Mouse (Mus musculus) myocyte (in vitro differentiated cells): ENCODE measurements at regions not wholly inside any gene's neighbourhood (a gene's known extent, or its start where the extent isn't known, plus 50 kb on each side); places are given as distances from the start of the nearest gene placed in this dataset.

Source experiments
- CEBPB ChIP-seq: IDR thresholded peaks from 2 replicates; pipeline ENCODE4 v1.6.1; 2011; ENCODE audit warnings: mild to moderate bottlenecking, moderate library complexity; ENCODE audit not compliant: poor library complexity, insufficient read depth, severe bottlenecking
- E2F4 ChIP-seq: IDR thresholded peaks from one replicate; pipeline ENCODE4 v1.6.1; 2011; ENCODE audit warnings: mild to moderate bottlenecking, control low read depth, moderate library complexity; ENCODE audit not compliant: insufficient read depth
- MAX ChIP-seq: IDR thresholded peaks from one replicate; pipeline ENCODE4 v1.6.1; 2011; ENCODE audit warnings: low read depth, mild to moderate bottlenecking, control low read depth
- MYOD1 ChIP-seq, 3 experiments: IDR thresholded peaks; one replicate each; pipeline ENCODE4 v1.6.1; 2011; ENCODE audit warnings: control low read depth in 2 of 3, low read depth in 2 of 3, mild to moderate bottlenecking in 2 of 3, moderate library complexity in 1 of 3; ENCODE audit not compliant: insufficient read length in 2 of 3, control insufficient read depth in 1 of 3
- MYOG ChIP-seq, 3 experiments: IDR thresholded peaks; one replicate each; pipeline ENCODE4 v1.6.1; 2011; ENCODE audit warnings: control low read depth in 2 of 3, low read depth in 2 of 3, mild to moderate bottlenecking in 2 of 3; ENCODE audit not compliant: insufficient read length in 2 of 3, control insufficient read depth in 1 of 3, insufficient read depth in 1 of 3
- POLR2A ChIP-seq: IDR thresholded peaks from one replicate; pipeline ENCODE4 v1.6.1; 2011; ENCODE audit warnings: low read depth, mild to moderate bottlenecking, control low read depth, moderate library complexity; ENCODE audit not compliant: insufficient read length
- POLR2AphosphoS2 ChIP-seq: IDR thresholded peaks from one replicate; pipeline ENCODE4 v1.6.1; 2011; ENCODE audit warnings: low read depth, control low read depth; ENCODE audit not compliant: insufficient read length
- TCF12 ChIP-seq: IDR thresholded peaks from one replicate; pipeline ENCODE4 v1.6.1; 2011; ENCODE audit warnings: mild to moderate bottlenecking, control low read depth; ENCODE audit not compliant: poor library complexity, insufficient read depth, severe bottlenecking
- USF1 ChIP-seq: IDR thresholded peaks from one replicate; pipeline ENCODE4 v1.6.1; 2011; ENCODE audit warnings: low read depth, mild to moderate bottlenecking, control low read depth, moderate library complexity

DNA sequence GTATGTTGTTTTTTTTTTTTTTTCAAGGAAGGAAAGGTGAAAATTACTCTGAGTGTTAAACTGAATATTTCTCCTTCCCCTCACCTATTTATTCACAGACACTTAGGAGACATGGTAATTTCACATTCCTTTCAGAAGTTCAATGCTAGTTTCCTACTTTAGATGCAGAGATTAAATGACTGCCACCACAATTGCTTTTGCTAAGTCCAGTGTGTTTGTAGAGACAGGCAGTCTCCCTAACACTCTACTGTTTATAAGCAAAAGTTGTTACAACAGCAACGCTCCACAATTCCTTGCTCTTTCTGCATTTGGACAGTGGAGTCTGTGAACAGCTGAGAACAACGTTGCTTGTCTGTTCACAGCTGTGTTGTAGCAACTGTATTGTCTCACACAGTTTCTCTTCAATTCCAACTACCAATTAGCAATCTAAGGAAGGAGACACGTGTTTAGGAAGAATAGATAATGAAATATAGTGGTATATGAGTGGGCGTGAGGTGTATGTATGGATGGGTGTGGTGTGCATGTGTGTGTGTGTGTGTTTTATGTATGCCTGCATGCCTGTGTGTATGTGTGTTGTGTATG is 179.7 kb upstream of the Stac start:
- no peak for TF ChIP-seq E2F4
- no peak for TF ChIP-seq MAX
- TF ChIP-seq POLR2A = no peak
- TF ChIP-seq MYOG (IDR thresholded peaks at IDR 0.05; ENCODE audit: control insufficient read depth in 1 of 3, insufficient read depth in 1 of 3, insufficient read length in 2 of 3, low read depth in 2 of 3) = no peak
- TF ChIP-seq TCF12 = no peak
- TF ChIP-seq CEBPB = no peak
- TF ChIP-seq POLR2AphosphoS2 = no peak
- TF ChIP-seq USF1 = no peak
- TF ChIP-seq MYOD1 (IDR thresholded peaks at IDR 0.05; ENCODE audit: control insufficient read depth in 1 of 3, insufficient read length in 2 of 3, low read depth in 2 of 3) = no peak
